Mouse (Mus musculus): ENCODE measurements around the gene Flt1. TPM values are rescaled to one million over a fixed set of nuclear protein-coding genes. Genes with fewer than 3 reads are reported as not detected.
"Not testable (repeated sequence)": the region's sequence is repeated elsewhere in the genome, so short reads cannot be mapped to it uniquely, and the experiment has no call there.

Gene Flt1
- polyA plus RNA-seq, 1 experiment: 8.1 TPM

DNA sequence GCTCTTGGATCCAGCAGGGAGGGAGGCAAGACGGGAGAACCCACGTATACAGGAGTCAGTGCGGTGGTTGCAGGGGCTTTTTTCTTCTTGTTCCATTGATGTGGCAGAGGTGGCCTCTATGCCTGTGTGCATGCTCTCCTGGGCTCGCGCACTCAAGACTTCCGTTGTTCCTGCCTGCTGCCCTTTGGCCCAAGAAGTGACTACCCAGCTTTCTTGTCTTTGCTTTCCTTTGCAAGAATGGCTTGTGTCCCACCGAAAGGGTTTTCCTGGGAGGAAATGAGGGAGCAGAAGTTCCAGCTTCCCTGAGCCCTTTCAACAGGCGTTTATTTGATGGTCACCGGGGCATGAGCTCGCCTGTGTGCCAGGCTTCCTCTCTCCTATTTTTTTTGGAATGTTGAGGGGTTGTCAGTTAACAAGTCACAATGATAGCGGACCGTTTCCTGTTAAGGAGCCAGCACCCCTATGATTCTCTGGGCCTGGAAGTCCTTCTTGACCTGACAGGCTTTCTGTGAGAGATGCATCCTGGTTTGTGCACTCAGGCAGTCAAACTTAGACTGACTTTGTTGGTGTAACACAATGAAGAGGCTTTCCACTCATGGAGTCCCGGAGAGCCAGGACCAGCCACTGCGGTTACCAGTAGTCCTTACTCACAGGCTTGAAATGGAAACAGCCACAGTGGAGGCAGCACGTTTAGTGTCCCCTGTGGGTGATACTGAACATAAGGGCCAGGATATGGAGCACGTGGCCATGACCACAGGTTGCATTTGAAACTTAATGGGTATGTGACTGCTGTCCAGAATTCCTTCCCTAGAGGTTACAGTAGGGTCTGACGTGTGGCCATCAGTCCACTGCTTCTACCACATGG, 95.2 kb downstream of the Flt1 start:
- no peak for DNase-seq (ENCODE audit: low read depth)
- no peak for TF ChIP-seq CTCF (IDR thresholded peaks at IDR 0.05; ENCODE audit: borderline replicate concordance, extremely low read depth, insufficient read depth, insufficient read length)
- no peak for TF ChIP-seq POLR2A (IDR thresholded peaks at IDR 0.05; ENCODE audit: borderline replicate concordance, extremely low read depth, insufficient read depth, insufficient read length, poor library complexity, severe bottlenecking)

DNA sequence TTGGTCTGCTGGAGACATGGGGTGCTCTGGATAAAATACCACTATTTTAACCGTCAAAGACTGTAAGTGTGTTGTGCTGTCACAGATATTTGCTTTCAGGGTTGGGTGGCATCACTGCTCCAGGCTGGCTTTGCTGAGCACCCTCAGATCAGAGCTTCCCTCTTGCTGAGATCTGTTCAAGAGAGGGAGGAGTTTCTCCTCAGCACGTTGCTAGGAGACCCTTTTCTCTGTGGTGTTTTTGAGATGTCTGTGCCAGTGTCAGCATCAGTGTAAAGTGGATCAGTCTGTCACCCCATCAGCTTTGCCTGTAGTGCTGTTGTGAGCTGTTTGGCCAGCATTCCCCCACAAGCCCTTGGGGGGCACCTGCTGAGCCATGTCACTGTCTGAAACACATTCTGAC, 98.9 kb downstream of the Flt1 start:
- TF ChIP-seq POLR2A (IDR thresholded peaks at IDR 0.05; ENCODE audit: borderline replicate concordance, extremely low read depth, insufficient read depth, insufficient read length, poor library complexity, severe bottlenecking): no peak
- TF ChIP-seq CTCF (IDR thresholded peaks at IDR 0.05; ENCODE audit: borderline replicate concordance, extremely low read depth, insufficient read depth, insufficient read length): no peak
- peak; percentile 69 for DNase-seq (ENCODE audit: low read depth)

DNA sequence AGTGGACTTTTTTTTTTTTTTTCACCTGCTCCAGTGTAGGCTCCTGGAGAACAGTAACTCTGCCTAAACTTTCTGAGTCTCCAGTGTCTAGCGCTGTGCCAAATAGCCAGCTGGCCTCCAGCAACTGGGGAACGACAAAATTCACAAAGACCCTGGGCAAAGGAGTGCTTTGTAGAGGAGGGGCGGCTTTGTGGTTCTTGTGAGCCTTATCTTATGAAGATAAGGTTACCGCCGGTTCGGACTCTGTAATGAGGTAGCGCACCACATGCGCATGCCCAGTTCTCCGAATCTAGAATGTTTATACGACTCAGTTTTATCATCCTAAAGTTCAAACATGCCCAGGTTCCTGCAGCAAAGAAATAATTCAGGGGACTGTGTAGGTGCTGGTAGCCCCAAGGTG, 102.1 kb downstream of the Flt1 start:
- TF ChIP-seq CTCF (IDR thresholded peaks at IDR 0.05; ENCODE audit: borderline replicate concordance, extremely low read depth, insufficient read depth, insufficient read length): no peak
- TF ChIP-seq POLR2A (IDR thresholded peaks at IDR 0.05; ENCODE audit: borderline replicate concordance, extremely low read depth, insufficient read depth, insufficient read length, poor library complexity, severe bottlenecking): no peak

DNA sequence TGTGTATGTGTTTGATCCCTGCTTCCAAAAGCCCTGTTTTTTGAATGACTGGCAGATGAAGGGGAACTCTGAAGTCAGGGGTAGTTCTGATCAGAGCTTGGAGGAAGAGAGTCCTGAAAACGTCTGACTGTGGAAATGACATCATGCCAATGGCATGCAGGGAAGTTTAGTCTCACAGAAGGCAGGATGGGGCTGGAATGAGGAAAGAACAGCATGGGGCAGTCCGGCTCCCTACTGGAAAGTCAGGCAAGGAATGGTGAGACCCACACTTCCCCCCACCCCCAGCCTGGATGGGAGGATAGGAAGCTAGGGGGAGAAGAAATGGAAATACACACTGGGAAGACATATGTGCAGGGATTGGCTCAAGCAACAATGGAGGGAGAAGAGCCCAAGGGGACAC, 105.6 kb downstream of the Flt1 start:
- DNase-seq (ENCODE audit: low read depth): peak; percentile 35
- TF ChIP-seq CTCF (IDR thresholded peaks at IDR 0.05; ENCODE audit: borderline replicate concordance, extremely low read depth, insufficient read depth, insufficient read length): no peak
- TF ChIP-seq POLR2A (IDR thresholded peaks at IDR 0.05; ENCODE audit: borderline replicate concordance, extremely low read depth, insufficient read depth, insufficient read length, poor library complexity, severe bottlenecking): no peak

More for the DNA sequence above, 102.1 kb downstream of the Flt1 start:
- DNase-seq (ENCODE audit: low read depth): no peak

DNA sequence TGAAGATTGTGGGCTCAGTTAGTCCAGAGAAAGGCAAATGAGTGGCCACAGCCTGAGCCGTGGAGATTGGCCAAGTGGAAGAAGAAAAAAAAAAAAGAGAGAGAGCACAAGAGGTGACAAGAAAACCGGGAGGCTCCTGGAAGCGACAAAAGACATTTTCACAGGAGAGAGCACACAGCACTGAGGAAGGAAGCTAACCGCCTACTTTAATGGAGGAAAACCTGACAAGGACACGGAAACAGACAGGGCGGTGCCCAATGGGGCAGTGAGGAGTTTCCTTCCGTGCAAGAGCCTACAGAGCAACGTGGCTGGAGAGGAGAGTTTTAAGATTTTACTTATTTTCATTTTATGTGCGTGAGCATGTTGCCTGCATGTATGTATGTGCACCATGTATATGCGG, 107.6 kb downstream of the Flt1 start:
- TF ChIP-seq CTCF (IDR thresholded peaks at IDR 0.05; ENCODE audit: borderline replicate concordance, extremely low read depth, insufficient read depth, insufficient read length): no peak
- no peak for DNase-seq (ENCODE audit: low read depth)

DNA sequence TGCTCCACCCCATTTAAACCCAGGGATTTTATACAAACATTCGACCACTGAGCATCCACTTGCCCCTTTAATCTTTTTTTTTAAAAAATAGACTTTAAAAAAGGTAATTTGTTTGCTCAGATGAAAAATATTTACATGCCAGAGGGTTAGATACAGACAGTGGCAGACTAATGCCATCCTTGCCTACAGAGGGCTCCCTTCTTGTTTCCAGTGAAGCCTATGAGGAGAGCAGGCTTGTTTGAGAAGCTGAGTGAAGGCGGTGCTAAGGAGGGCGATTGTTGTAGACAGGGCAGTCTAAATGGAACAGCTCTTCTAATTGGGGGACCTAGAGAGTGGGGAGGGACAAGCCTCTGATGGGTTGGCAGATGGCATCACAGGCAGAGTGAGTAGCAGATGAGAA, 109.4 kb downstream of the Flt1 start:
- no peak for DNase-seq (ENCODE audit: low read depth)
- TF ChIP-seq POLR2A (IDR thresholded peaks at IDR 0.05; ENCODE audit: borderline replicate concordance, extremely low read depth, insufficient read depth, insufficient read length, poor library complexity, severe bottlenecking) (no peak), CTCF (IDR thresholded peaks at IDR 0.05; ENCODE audit: borderline replicate concordance, extremely low read depth, insufficient read depth, insufficient read length) (no peak)

DNA sequence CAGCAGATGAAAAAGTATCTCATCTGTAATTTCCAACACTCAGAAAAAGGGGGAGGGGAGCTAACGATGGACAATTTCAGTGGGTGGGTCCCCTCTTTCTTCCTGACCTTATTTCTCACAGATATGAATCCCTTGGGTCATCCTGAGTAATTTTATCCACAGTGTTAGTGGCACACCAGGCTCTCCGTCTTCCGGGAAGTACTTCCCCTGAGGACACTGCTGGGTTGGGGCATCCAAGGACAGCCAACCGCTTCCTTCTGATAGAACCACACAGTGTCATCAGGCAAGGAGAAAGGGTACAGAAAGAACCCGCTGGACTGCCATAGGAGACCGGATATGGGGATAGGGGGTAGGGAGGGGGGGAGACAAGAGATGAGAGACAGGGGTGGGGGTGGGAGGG, 111.2 kb downstream of the Flt1 start:
- DNase-seq (ENCODE audit: low read depth): no peak
- TF ChIP-seq POLR2A (IDR thresholded peaks at IDR 0.05; ENCODE audit: borderline replicate concordance, extremely low read depth, insufficient read depth, insufficient read length, poor library complexity, severe bottlenecking): no peak
- TF ChIP-seq CTCF (IDR thresholded peaks at IDR 0.05; ENCODE audit: borderline replicate concordance, extremely low read depth, insufficient read depth, insufficient read length): no peak

DNA sequence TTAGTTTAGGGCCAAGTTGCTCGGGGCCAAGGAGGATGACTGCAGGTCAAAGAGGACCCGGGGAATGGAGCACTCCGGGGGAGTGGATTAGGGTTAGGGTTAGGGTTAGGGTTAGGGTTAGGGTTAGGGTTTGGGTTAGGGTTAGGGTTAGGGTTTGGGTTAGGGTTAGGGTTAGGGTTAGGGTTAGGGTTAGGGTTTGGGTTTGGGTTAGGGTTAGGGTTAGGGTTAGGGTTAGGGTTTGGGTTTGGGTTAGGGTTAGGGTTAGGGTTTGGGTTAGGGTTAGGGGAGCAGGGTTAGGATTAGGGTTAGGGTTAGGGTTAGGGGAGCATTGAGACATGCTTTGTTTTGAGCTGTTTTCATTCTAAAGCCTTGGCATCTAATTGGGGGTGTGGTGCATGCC, 114.5 kb downstream of the Flt1 start:
- DNase-seq (ENCODE audit: low read depth): not testable (repeated sequence)

DNA sequence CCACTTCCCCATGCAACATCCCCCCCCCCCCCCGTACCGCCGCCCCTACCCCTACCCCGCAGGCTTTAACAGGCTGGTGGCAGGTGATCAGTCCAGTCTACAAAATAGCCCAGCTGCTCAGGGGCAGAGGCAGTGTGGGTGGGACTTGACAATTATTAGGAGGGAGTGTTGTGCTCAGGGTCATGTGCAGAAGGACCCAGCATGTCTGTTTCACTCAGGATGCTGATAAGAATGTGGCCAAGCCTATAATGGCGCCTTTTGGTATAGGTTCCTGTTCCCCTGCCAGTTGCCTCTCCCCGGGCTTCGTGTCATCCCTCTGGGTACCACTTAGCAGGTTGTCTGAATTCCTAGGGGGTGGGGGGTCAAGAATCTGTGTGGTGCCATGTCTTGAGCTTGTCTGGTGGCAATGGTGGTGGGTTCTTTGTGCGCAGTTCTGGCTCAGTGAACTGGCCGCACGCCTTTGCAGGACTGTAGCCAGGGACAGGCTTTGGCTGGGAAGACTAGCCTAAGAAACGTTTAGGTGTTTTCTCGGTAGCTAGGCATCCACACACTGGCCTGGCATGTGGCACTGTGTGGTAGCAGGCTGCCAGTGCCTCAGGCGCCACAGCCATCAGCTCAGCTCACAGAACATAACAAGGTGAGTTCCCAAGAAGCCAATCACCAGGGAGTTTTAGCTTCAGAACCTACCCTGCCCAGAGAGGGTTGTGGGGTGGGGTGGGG, 118.4 kb downstream of the Flt1 start:
- no peak for DNase-seq (ENCODE audit: low read depth)

DNA sequence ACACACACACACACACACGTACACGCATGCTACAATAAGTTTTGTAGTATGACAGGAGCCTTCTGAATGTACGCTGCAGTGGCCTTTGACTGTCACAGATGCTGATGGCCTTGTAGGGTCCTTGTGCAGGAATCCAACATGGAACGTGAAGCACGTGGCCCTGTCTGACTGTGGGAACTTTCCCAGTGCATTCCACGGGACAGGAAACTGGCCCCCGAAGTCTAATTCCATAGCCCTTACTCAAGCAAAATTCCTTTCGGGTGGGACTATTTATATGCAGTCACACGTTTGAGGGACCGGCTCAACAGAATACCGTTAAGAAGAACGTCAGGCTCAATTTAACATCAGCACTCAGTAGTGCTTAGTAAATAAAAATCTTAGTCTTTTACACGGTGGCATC, 119.1 kb downstream of the Flt1 start:
- no peak for TF ChIP-seq CTCF (IDR thresholded peaks at IDR 0.05; ENCODE audit: borderline replicate concordance, extremely low read depth, insufficient read depth, insufficient read length)
- no peak for TF ChIP-seq POLR2A (IDR thresholded peaks at IDR 0.05; ENCODE audit: borderline replicate concordance, extremely low read depth, insufficient read depth, insufficient read length, poor library complexity, severe bottlenecking)
- DNase-seq (ENCODE audit: low read depth): no peak

More for the DNA sequence above, 118.4 kb downstream of the Flt1 start:
- TF ChIP-seq POLR2A (IDR thresholded peaks at IDR 0.05; ENCODE audit: borderline replicate concordance, extremely low read depth, insufficient read depth, insufficient read length, poor library complexity, severe bottlenecking): no peak
- no peak for TF ChIP-seq CTCF (IDR thresholded peaks at IDR 0.05; ENCODE audit: borderline replicate concordance, extremely low read depth, insufficient read depth, insufficient read length)

DNA sequence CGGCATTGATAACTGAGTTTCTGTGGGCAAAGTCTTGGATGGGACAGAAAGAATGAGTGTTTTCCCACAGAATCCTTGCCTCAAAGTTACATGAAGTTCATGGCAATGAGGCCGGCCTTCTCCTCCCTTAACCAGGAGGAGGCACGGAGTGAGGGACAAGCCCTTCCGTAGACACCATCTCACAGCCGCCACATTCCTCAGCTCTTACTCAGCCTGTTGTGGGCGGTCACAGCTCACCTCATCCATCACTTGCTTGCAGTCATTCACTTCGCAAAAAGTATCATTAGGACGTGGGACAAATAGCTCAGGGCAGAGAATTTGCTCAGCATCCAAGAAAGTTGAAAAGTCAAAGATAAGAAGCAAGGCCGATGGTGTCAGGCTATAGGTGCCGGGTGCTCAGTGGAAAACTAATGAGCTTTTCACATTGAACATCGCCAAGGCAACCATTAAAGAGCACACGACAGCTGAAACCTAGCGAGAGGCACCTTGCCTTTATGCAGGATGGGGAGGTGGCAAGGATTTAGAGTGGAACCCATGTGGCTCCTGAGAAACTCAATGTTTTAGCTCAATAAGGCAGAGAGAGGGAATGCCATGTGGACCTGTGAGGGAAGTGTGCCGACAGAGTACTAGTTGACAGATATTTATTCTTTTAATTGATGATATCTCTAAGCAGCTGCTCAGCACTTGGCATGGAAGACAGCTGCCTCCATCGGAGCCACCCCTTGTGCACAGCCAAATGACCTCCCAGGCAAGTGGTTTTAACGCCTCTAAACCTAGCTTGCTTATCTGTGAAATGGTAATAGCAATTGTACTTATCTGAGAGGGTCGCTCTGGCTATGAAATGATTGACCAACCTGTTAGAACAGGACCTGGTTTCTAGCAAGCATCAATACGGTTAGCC, 124.1 kb downstream of the Flt1 start:
- DNase-seq (ENCODE audit: low read depth): no peak
- no peak for TF ChIP-seq POLR2A (IDR thresholded peaks at IDR 0.05; ENCODE audit: borderline replicate concordance, extremely low read depth, insufficient read depth, insufficient read length, poor library complexity, severe bottlenecking)
- TF ChIP-seq CTCF (IDR thresholded peaks at IDR 0.05; ENCODE audit: borderline replicate concordance, extremely low read depth, insufficient read depth, insufficient read length): no peak

All from brain, embryonic 14.5 days (tissue).